In the genomic region with DNA sequence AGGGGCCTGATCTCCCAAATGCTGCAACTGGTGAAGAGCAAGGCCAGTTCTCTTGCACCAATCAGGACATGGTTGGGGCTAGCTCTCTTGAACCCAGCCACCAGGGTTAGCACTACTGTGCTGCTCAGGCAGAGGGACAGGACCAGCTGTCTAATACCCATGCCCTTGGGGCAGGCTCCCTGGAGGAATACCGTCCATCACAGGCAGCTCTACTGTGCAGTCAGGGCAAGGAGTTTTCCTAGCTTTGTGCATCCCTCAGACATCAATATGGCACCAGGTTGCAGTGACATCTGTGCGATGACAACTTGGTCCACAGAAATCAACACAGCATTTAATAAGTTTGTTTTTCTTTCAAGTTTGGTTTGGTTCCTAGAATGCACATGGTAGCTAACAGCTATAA, we compare ENCODE assay signal across 30 mouse cellular contexts.
DNase-seq lines count a peak whose midpoint lies in the region; ATAC-seq and TF ChIP-seq lines count a peak whose summit lies in the region.
"Had no signal": no experiment of that assay in that cellular context is flagged by ENCODE, and none has a peak within 500 bp of the region (broad histone marks: within the 10 kb centered on the region; RNA-seq: fewer than 3 reads in every experiment).

No protein-coding gene starts in this region.

- no peak for DNase-seq in forebrain, embryonic 10.5 days (ENCODE audit: extremely low spot score, low spot score)
- peak; percentile 32 for DNase-seq in ES-CJ7 (ENCODE audit: low read depth, low spot score)
- peak; percentile 45 for DNase-seq in brain, embryonic 14.5 days (ENCODE audit: low read depth)
- DNase-seq in gastrocnemius, adult 18-20 months (ENCODE audit: low spot score) = no peak
- no peak for DNase-seq in yolk sac, embryonic 10.5 days (ENCODE audit: low spot score)
- DNase-seq in gastrocnemius, postnatal 14 days = no peak
- DNase-seq: adrenal gland, adult 8-10 months; adrenal gland, postnatal 25 days; cerebellum, adult 2 months; cerebellum, adult 9-11 months; cerebellum, postnatal 36 days; embryo, embryonic 11 days; gastrocnemius, postnatal 10 days; heart, adult 18-20 months; heart, postnatal 10 days; heart, postnatal 4 days; kidney, adult 2 months had no signal

- H3K27me3 ChIP-seq in forebrain, embryonic 15.5 days = no peaks in the 10 kb centered on the region
- no peaks in the 10 kb centered on the region for H3K27me3 ChIP-seq in forebrain, embryonic 10.5 days (ENCODE audit: poor library complexity, severe bottlenecking)
- H3K27me3 ChIP-seq in ES-Bruce4 (ENCODE audit: control insufficient read depth, insufficient read depth, low read length, poor library complexity, severe bottlenecking) = no peaks in the 10 kb centered on the region
- H3K27me3 ChIP-seq: embryonic facial prominence, embryonic 13.5 days; heart, embryonic 12.5 days; heart, embryonic 15.5 days had no signal

- H3K4me1 ChIP-seq in forebrain, embryonic 15.5 days = no peaks in the 10 kb centered on the region
- H3K4me1 ChIP-seq in forebrain, embryonic 10.5 days = no peaks in the 10 kb centered on the region
- H3K4me1 ChIP-seq in ES-Bruce4 (ENCODE audit: control insufficient read depth, insufficient read depth, low read length) = peaks cover 8% of the 10 kb centered on the region
- H3K4me1 ChIP-seq: embryonic facial prominence, embryonic 10.5 days; embryonic facial prominence, embryonic 13.5 days; heart, embryonic 12.5 days; heart, embryonic 15.5 days had no signal

- TF ChIP-seq EP300 in ES-Bruce4 (IDR thresholded peaks at IDR 0.05; ENCODE audit: insufficient read depth, low read depth, low read length) = no peak

- H3K4me2 ChIP-seq in forebrain, embryonic 15.5 days (replicated peaks) = no peak overlapping the region
- H3K4me2 ChIP-seq: embryonic facial prominence, embryonic 13.5 days; heart, embryonic 12.5 days; heart, embryonic 15.5 days; hindbrain, embryonic 14.5 days had no signal

- H3K9ac ChIP-seq in forebrain, embryonic 15.5 days (replicated peaks) = no peak overlapping the region
- no peak overlapping the region for H3K9ac ChIP-seq in ES-Bruce4 (ENCODE audit: low read depth, poor library complexity, severe bottlenecking)
- H3K9ac ChIP-seq: embryonic facial prominence, embryonic 13.5 days; heart, embryonic 12.5 days; heart, embryonic 15.5 days; hindbrain, embryonic 14.5 days had no signal

- H3K9me3 ChIP-seq in forebrain, embryonic 15.5 days = no peaks in the 10 kb centered on the region
- H3K9me3 ChIP-seq in forebrain, embryonic 10.5 days = no peaks in the 10 kb centered on the region
- H3K9me3 ChIP-seq in ES-Bruce4 (replicated peaks; ENCODE audit: control insufficient read depth, insufficient read depth, low read length, poor library complexity, severe bottlenecking) = peaks cover 15% of the 10 kb centered on the region
- H3K9me3 ChIP-seq: embryonic facial prominence, embryonic 10.5 days; embryonic facial prominence, embryonic 13.5 days; heart, embryonic 12.5 days; heart, embryonic 15.5 days had no signal

- intact Hi-C loops in gastrocnemius, postnatal 14 days (cut with DNase I; ENCODE audit: low total_unique reads) = no loop called here

- no peak for TF ChIP-seq POLR2A in ES-Bruce4 (IDR thresholded peaks at IDR 0.05; ENCODE audit: insufficient read depth, low read length)
- TF ChIP-seq POLR2A in brain, embryonic 14.5 days (IDR thresholded peaks at IDR 0.05; ENCODE audit: borderline replicate concordance, extremely low read depth, insufficient read depth, insufficient read length, poor library complexity, severe bottlenecking) = no peak

- WGBS in forebrain, embryonic 15.5 days = 79% methylated on average over 2 of the region's 2 CpGs
- WGBS in forebrain, embryonic 10.5 days = 93% methylated on average over 2 of the region's 2 CpGs

- TF ChIP-seq CTCF in ES-Bruce4 (IDR thresholded peaks at IDR 0.05; ENCODE audit: low read depth, low read length) = no peak
- TF ChIP-seq CTCF in brain, embryonic 14.5 days (IDR thresholded peaks at IDR 0.05; ENCODE audit: borderline replicate concordance, extremely low read depth, insufficient read depth, insufficient read length) = no peak

- no peak overlapping the region for H3K4me3 ChIP-seq in forebrain, embryonic 15.5 days
- H3K4me3 ChIP-seq in forebrain, embryonic 10.5 days = no peak overlapping the region
- no peak overlapping the region for H3K4me3 ChIP-seq in ES-Bruce4 (ENCODE audit: low read depth, low read length)
- H3K4me3 ChIP-seq: embryonic facial prominence, embryonic 10.5 days; embryonic facial prominence, embryonic 13.5 days; erythroblast, embryonic 14.5 days; heart, embryonic 12.5 days; heart, embryonic 15.5 days had no signal

- peak; percentile 64 for ATAC-seq in forebrain, embryonic 15.5 days (replicated peaks)
- ATAC-seq: activated CD4-positive, CD25-positive, alpha-beta regulatory T cell, adult 4 months; CD4-positive, CD25-positive, alpha-beta regulatory T cell, adult 4 months; hindbrain, postnatal 0 days; inflammation-experienced regulatory T-cells, adult 6 months; intestine, embryonic 16.5 days had no signal

- no peak overlapping the region for H3K27ac ChIP-seq in forebrain, embryonic 15.5 days (replicated peaks)
- H3K27ac ChIP-seq in forebrain, embryonic 10.5 days = no peak overlapping the region
- peak overlapping the region; percentile 84 for H3K27ac ChIP-seq in ES-Bruce4 (ENCODE audit: insufficient read depth, low read length)
- H3K27ac ChIP-seq: embryonic facial prominence, embryonic 10.5 days; embryonic facial prominence, embryonic 13.5 days; heart, embryonic 15.5 days; hindbrain, embryonic 14.5 days; hindbrain, postnatal 0 days had no signal

- no peaks in the 10 kb centered on the region for H3K36me3 ChIP-seq in forebrain, embryonic 15.5 days
- H3K36me3 ChIP-seq in forebrain, embryonic 10.5 days (replicated peaks) = no peaks in the 10 kb centered on the region
- H3K36me3 ChIP-seq in ES-Bruce4 (ENCODE audit: control insufficient read depth, insufficient read depth, low read length, poor library complexity, severe bottlenecking) = no peaks in the 10 kb centered on the region
- H3K36me3 ChIP-seq: embryonic facial prominence, embryonic 10.5 days; embryonic facial prominence, embryonic 13.5 days; heart, embryonic 12.5 days; heart, embryonic 15.5 days had no signal

Comparison
In these comparisons a context has a peak if more than half of its experiments do, and no peak if none do; other contexts are left out.
1. DNase-seq: peak in ES-CJ7 (single experiment) and brain, embryonic 14.5 days (single experiment); none in forebrain, embryonic 10.5 days (single experiment), gastrocnemius, adult 18-20 months (single experiment), yolk sac, embryonic 10.5 days (single experiment) and gastrocnemius, postnatal 14 days (single experiment).